Mouse (Mus musculus): ENCODE measurements around the gene Ctla4. TPM values are rescaled to one million over a fixed set of nuclear protein-coding genes. Genes with fewer than 3 reads are reported as not detected.

Gene Ctla4
- polyA plus RNA-seq, 1 experiment from 2014 or later = not detected

DNA sequence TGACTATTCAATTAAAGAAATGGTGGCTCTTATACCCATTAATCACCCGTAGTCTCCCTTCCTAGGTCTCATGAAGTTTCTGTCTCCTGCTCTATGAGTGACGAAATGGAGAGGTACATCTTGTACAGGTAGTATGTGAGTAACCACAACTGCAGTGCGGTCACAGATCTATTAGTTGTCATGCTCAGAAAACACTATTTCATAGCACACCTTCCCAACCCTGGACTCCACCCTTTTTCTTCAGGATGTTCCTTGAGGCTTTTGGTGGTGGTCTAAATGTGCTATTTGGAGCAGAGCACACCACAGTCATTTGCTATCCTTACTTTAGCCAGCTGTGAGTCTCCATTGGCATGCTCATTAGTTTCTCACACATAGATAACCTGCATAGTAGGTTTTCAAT is 42.2 kb downstream of the Ctla4 start:
- no peaks in the 10 kb centered on the region for H3K9me3 ChIP-seq (ENCODE audit: control insufficient read depth)
- H3K27ac ChIP-seq (ENCODE audit: low read depth, low read length) = no peak overlapping the region
- no peak overlapping the region for H3K4me3 ChIP-seq (ENCODE audit: low read depth, low read length)
- H3K4me2 ChIP-seq (replicated peaks; ENCODE audit: low read depth) = no peak overlapping the region
- 90% methylated on average over 3 of the region's 3 CpGs for WGBS
- H3K4me1 ChIP-seq (replicated peaks; ENCODE audit: control insufficient read depth, insufficient read depth, low read length) = no peaks in the 10 kb centered on the region
- no peak for TF ChIP-seq CTCF (IDR thresholded peaks at IDR 0.05; ENCODE audit: low read depth)
- ATAC-seq = no peak
- no peak overlapping the region for H3K9ac ChIP-seq (ENCODE audit: low read depth, low read length)
- no peaks in the 10 kb centered on the region for H3K36me3 ChIP-seq (ENCODE audit: control insufficient read depth, insufficient read depth)
- no peaks in the 10 kb centered on the region for H3K27me3 ChIP-seq (replicated peaks; ENCODE audit: control insufficient read depth, insufficient read depth, low read length)

DNA sequence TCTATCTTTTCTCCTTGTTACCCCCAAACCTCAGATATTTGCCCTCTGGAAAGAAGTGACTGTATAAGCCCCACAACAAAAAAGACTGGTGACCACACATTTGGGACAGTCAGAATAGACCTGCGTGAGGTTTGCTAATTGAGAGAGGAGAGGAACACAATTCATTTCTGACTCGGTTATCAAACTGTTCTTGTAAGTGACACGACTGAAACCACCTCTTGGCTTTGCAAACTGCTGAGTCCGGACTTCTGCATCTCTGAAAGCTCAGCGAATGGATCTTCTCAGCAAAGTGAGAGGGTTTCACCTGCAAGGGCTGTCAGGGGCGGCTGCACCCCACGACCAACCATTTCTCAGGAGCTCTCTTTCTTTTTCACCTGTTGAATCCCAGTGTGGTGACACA is 43.6 kb downstream of the Ctla4 start:
- Histone ChIP-seq H3K27ac (ENCODE audit: low read depth, low read length) (no peak overlapping the region), H3K27me3 (replicated peaks; ENCODE audit: control insufficient read depth, insufficient read depth, low read length) (no peaks in the 10 kb centered on the region), H3K4me1 (replicated peaks; ENCODE audit: control insufficient read depth, insufficient read depth, low read length) (no peaks in the 10 kb centered on the region), H3K4me3 (ENCODE audit: low read depth, low read length) (no peak overlapping the region), H3K9me3 (ENCODE audit: control insufficient read depth) (no peaks in the 10 kb centered on the region), H3K9ac (ENCODE audit: low read depth, low read length) (no peak overlapping the region), H3K4me2 (replicated peaks; ENCODE audit: low read depth) (no peak overlapping the region), H3K36me3 (ENCODE audit: control insufficient read depth, insufficient read depth) (no peaks in the 10 kb centered on the region)
- no peak for ATAC-seq
- TF ChIP-seq CTCF (IDR thresholded peaks at IDR 0.05; ENCODE audit: low read depth) = no peak
- 88% methylated on average over 7 of the region's 7 CpGs for WGBS

- no peak for TF ChIP-seq CTCF (IDR thresholded peaks at IDR 0.05; ENCODE audit: low read depth)
- WGBS = 55% methylated on average over 8 of the region's 8 CpGs
- H3K27ac ChIP-seq (ENCODE audit: low read depth, low read length) = no peak overlapping the region
These were observed 49.3 kb downstream of the Ctla4 start for GRCm38 (mm10) chr1:60935968-60936581.

DNA sequence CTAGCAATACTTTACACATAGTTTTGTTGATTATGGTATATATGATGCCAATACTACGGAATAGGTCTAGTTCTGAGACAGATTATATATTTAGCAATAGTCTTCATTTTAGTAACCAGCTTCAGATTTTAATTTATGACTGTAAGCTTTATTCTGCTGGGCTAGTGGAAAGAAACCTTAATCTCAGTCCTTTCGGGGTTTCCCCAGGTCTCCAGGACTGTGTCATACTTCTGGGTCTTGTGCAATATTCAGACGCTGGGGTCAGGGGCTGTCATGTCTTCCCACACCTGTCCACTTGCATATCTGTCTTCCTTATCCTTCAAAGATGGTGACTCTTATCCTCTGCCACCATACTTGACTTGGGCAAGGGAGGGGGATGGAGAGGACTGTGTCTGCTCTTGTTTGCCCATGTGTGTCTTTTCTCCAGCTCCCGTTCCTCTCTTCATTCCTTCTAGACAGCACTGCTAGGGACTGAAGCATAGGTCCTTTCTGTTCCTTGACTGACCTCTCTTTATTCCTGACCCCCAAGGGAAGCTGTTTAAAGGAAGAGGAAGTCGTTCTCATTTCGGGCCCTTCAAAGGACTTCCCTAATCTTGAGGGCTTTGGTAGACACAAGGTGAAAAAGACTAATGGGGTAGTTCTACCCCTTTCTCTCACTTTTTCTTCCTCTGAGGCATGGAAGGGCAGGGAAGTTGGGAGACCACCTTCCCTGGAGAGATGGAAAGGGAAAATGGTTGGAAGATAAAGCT is 50.3 kb downstream of the Ctla4 start:
- Histone ChIP-seq H3K27ac (ENCODE audit: low read depth, low read length) (no peak overlapping the region), H3K4me2 (replicated peaks; ENCODE audit: low read depth) (no peak overlapping the region), H3K9me3 (ENCODE audit: control insufficient read depth) (no peaks in the 10 kb centered on the region), H3K36me3 (ENCODE audit: control insufficient read depth, insufficient read depth) (no peaks in the 10 kb centered on the region), H3K4me3 (ENCODE audit: low read depth, low read length) (no peak overlapping the region), H3K9ac (ENCODE audit: low read depth, low read length) (no peak overlapping the region), H3K27me3 (replicated peaks; ENCODE audit: control insufficient read depth, insufficient read depth, low read length) (no peaks in the 10 kb centered on the region), H3K4me1 (replicated peaks; ENCODE audit: control insufficient read depth, insufficient read depth, low read length) (no peaks in the 10 kb centered on the region)
- ATAC-seq = no peak
- WGBS = 78% methylated on average over 6 of the region's 6 CpGs
- TF ChIP-seq CTCF (IDR thresholded peaks at IDR 0.05; ENCODE audit: low read depth) = no peak

More at GRCm38 (mm10) chr1:60935968-60936581, 49.3 kb downstream of the Ctla4 start:
- no peak for ATAC-seq
- Histone ChIP-seq H3K9ac (ENCODE audit: low read depth, low read length) (no peak overlapping the region), H3K4me1 (replicated peaks; ENCODE audit: control insufficient read depth, insufficient read depth, low read length) (no peaks in the 10 kb centered on the region), H3K4me2 (replicated peaks; ENCODE audit: low read depth) (no peak overlapping the region), H3K36me3 (ENCODE audit: control insufficient read depth, insufficient read depth) (no peaks in the 10 kb centered on the region), H3K9me3 (ENCODE audit: control insufficient read depth) (no peaks in the 10 kb centered on the region), H3K4me3 (ENCODE audit: low read depth, low read length) (no peak overlapping the region), H3K27me3 (replicated peaks; ENCODE audit: control insufficient read depth, insufficient read depth, low read length) (no peaks in the 10 kb centered on the region)

DNA sequence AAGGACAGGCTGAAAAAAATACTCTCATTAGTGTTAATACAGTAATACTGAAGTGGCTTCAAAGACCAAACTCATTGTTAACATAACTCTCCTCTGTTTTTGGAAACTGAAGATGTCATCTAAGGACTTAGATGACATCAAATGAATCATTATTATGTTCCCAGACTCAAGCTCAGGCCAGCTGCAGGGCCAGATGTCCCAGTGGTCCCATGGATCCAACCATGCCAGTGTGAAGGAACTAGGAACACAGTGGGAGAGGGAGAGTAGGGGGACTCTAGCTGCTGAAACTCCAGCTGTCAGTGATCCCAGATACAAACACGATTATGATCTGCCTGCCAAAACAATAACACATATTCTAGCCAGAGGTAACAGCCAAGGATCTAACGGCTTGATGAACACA is 51.5 kb downstream of the Ctla4 start:
- no peak for ATAC-seq
- Histone ChIP-seq H3K9me3 (ENCODE audit: control insufficient read depth) (no peaks in the 10 kb centered on the region), H3K27me3 (replicated peaks; ENCODE audit: control insufficient read depth, insufficient read depth, low read length) (no peaks in the 10 kb centered on the region), H3K4me3 (ENCODE audit: low read depth, low read length) (no peak overlapping the region), H3K4me1 (replicated peaks; ENCODE audit: control insufficient read depth, insufficient read depth, low read length) (no peaks in the 10 kb centered on the region), H3K9ac (ENCODE audit: low read depth, low read length) (no peak overlapping the region), H3K36me3 (ENCODE audit: control insufficient read depth, insufficient read depth) (no peaks in the 10 kb centered on the region), H3K27ac (ENCODE audit: low read depth, low read length) (no peak overlapping the region), H3K4me2 (replicated peaks; ENCODE audit: low read depth) (no peak overlapping the region)
- no peak for TF ChIP-seq CTCF (IDR thresholded peaks at IDR 0.05; ENCODE audit: low read depth)
- 65% methylated on average over 2 of the region's 2 CpGs for WGBS

DNA sequence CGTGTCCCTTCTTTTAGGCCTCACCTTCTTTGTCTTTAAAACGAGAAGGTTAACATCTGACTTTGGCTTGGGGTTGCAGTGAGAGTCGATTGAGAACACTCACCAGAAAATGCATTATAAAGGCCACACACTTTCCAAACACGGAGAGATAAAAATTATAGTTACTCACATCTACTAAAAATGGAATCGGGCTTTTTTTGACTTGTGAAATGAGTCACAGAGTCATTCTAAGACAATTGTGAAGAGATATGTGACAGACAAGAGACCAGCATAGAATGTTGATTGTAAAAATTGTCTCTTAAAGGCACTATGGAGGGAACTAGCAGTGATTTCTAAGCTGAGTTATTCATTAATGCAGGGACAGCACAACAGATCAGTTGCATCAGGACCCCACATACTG is 52.2 kb downstream of the Ctla4 start:
- Histone ChIP-seq H3K27ac (ENCODE audit: low read depth, low read length) (no peak overlapping the region), H3K27me3 (replicated peaks; ENCODE audit: control insufficient read depth, insufficient read depth, low read length) (no peaks in the 10 kb centered on the region), H3K36me3 (ENCODE audit: control insufficient read depth, insufficient read depth) (no peaks in the 10 kb centered on the region), H3K9me3 (ENCODE audit: control insufficient read depth) (no peaks in the 10 kb centered on the region), H3K9ac (ENCODE audit: low read depth, low read length) (no peak overlapping the region), H3K4me3 (ENCODE audit: low read depth, low read length) (no peak overlapping the region), H3K4me1 (replicated peaks; ENCODE audit: control insufficient read depth, insufficient read depth, low read length) (no peaks in the 10 kb centered on the region), H3K4me2 (replicated peaks; ENCODE audit: low read depth) (no peak overlapping the region)
- TF ChIP-seq CTCF (IDR thresholded peaks at IDR 0.05; ENCODE audit: low read depth) = no peak
- ATAC-seq = no peak
- 88% methylated on average over 5 of the region's 5 CpGs for WGBS

All from intestine, postnatal 0 days (tissue).